Mouse (Mus musculus): ENCODE data around the gene Cd40.

- TF ChIP-seq CTCF (IDR thresholded peaks at IDR 0.05; ENCODE audit: borderline replicate concordance, control insufficient read depth, extremely low read depth, insufficient read depth, low read length, poor library complexity) (no peak), POLR2A (IDR thresholded peaks at IDR 0.05; ENCODE audit: control insufficient read depth, extremely low read depth, insufficient read depth, low read length, poor library complexity) (no peak)
These were observed 45.3 kb downstream of the Cd40 start for GRCm38 (mm10) chr2:165100749-165101148.

All from thymus, adult 2 months (tissue).